Mouse (Mus musculus) left cerebral cortex, adult 9 months (tissue): Measurements from ENCODE around the gene Gcfc2.

Experiments
- DNase-seq, 2 experiments: peaks; one replicate each; pipeline ENCODE4 v3.0.0; 2022; ENCODE audit warnings: low spot score in 2 of 2

The Gcfc2 gene

GRCm38 (mm10) chr6:81923523-81924142, at the start of gene Gcfc2:
Gcfc2 (plus strand) TSS chr6:81923669.
- peak; percentile 66 to 91 for DNase-seq

GRCm38 (mm10) chr6:81895678-81896230, 27.7 kb upstream of the Gcfc2 start:
- DNase-seq = no peak

- DNase-seq = no peak
Measured at GRCm38 (mm10) chr6:81910302-81910855, 13.1 kb upstream of the Gcfc2 start.

- DNase-seq = peak in 1 of 2 experiments; percentile 14
Measured at GRCm38 (mm10) chr6:81911244-81911643, 12.2 kb upstream of the Gcfc2 start.

GRCm38 (mm10) chr6:81911713-81912112, 11.8 kb upstream of the Gcfc2 start:
- no peak for DNase-seq

GRCm38 (mm10) chr6:81912177-81912576, 11.3 kb upstream of the Gcfc2 start:
- DNase-seq = peak; percentile 26 to 81

GRCm38 (mm10) chr6:81924304-81924703, 835 bp downstream of the Gcfc2 start:
- DNase-seq = no peak

GRCm38 (mm10) chr6:81929402-81929801, 5.9 kb downstream of the Gcfc2 start:
- no peak for DNase-seq

- no peak for DNase-seq
Measured at GRCm38 (mm10) chr6:81933281-81933680, 9.8 kb downstream of the Gcfc2 start.

GRCm38 (mm10) chr6:81941718-81942117, 18.2 kb downstream of the Gcfc2 start:
- DNase-seq = no peak

GRCm38 (mm10) chr6:81943281-81943680, 19.8 kb downstream of the Gcfc2 start:
- no peak for DNase-seq

- DNase-seq = no peak
Measured at GRCm38 (mm10) chr6:81944432-81944831, 21.0 kb downstream of the Gcfc2 start.

GRCm38 (mm10) chr6:81946906-81947305, 23.4 kb downstream of the Gcfc2 start:
- no peak for DNase-seq

- no peak for DNase-seq
Measured at GRCm38 (mm10) chr6:81955133-81955532, 31.7 kb downstream of the Gcfc2 start.

GRCm38 (mm10) chr6:81956399-81956798, 32.9 kb downstream of the Gcfc2 start:
- DNase-seq = no peak

- no peak for DNase-seq
Measured at GRCm38 (mm10) chr6:81957992-81958391, 34.5 kb downstream of the Gcfc2 start.

- DNase-seq = no peak
Measured at GRCm38 (mm10) chr6:81959866-81960265, 36.4 kb downstream of the Gcfc2 start.

- DNase-seq = no peak
Measured at GRCm38 (mm10) chr6:81960284-81960683, 36.8 kb downstream of the Gcfc2 start.

- DNase-seq = peak; percentile 82 to 95
Measured at GRCm38 (mm10) chr6:81965296-81966067, 42.0 kb downstream of the Gcfc2 start, which contains the start of gene Mrpl19. Mrpl19 (minus strand) TSS chr6:81965958.

GRCm38 (mm10) chr6:81966068-81966544, 42.6 kb downstream of the Gcfc2 start:
- DNase-seq = no peak

- no peak for DNase-seq
Measured at GRCm38 (mm10) chr6:81971196-81971595, 47.7 kb downstream of the Gcfc2 start.

- no peak for DNase-seq
Measured at GRCm38 (mm10) chr6:81972595-81972994, 49.1 kb downstream of the Gcfc2 start.
